Mouse (Mus musculus): ENCODE results near the gene Cask. TPM values are rescaled to one million over a fixed set of nuclear protein-coding genes. Genes with fewer than 3 reads are reported as not detected.

Cask gene
- total and polyA plus RNA-seq, 3 experiments: 9.4 to 13.3 TPM; not detected in 1

DNA sequence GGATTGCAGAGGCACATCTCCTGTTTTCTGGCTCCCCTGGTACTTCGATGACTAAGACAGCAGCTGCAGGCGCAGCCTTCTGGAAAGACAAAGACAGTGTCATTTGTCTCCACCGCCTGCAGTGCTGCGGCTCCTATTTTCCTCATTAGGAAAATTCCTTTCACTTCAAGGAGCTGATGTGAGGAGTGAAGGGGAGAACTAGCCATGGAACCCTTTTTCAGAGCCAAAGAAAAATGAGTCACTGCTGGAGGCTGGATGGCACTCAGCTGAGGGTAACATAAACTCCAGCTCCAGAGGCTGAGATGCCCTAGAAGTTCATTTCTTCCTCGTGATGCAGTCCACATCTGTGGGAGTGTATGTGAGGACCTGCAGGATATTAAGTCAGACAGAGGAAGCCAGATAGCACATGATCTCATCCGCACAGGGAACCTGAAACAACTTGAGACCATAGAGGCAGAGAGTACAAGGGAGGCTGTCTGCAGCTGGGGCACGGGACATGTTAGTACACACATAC is 348.2 kb downstream of the Cask start:
- H3K4me1 ChIP-seq (ENCODE audit: control insufficient read depth in 1 of 2, insufficient read depth in 2 of 2, low read length in 2 of 2): peaks cover 12 to 30% of the 10 kb centered on the region in 2 experiments
- no peak overlapping the region for H3K27ac ChIP-seq (ENCODE audit: control insufficient read depth, low read depth, low read length)
- no peaks in the 10 kb centered on the region for H3K79me2 ChIP-seq (ENCODE audit: control insufficient read depth, insufficient read depth, low read length, poor library complexity)
- peaks cover 0 to 11% of the 10 kb centered on the region in 2 experiments; a peak in 2 of 4 replicates for H3K36me3 ChIP-seq (ENCODE audit: control insufficient read depth in 1 of 2, insufficient read depth in 2 of 2, low read length in 2 of 2)
- no peak overlapping the region for H3K9ac ChIP-seq (ENCODE audit: control insufficient read depth, low read depth, low read length, poor library complexity, severe bottlenecking)
- no peak for DNase-seq (ENCODE audit: low read depth, low spot score)
- H3K4me3 ChIP-seq (ENCODE audit: control insufficient read depth in 1 of 2, insufficient read depth in 1 of 2, low read depth in 2 of 2, low read length in 2 of 2): no peak overlapping the region
- no peaks in the 10 kb centered on the region for H3K27me3 ChIP-seq (ENCODE audit: control insufficient read depth in 1 of 2, insufficient read depth in 2 of 2, low read length in 2 of 2)
- TF ChIP-seq GATA1 (IDR thresholded peaks at IDR 0.05; ENCODE audit: low read depth, low read length) (no peak), ZC3H11A (IDR thresholded peaks at IDR 0.05; ENCODE audit: low read depth, low read length) (no peak), ETS1 (IDR thresholded peaks at IDR 0.05; ENCODE audit: low read depth, low read length) (no peak), MYB (IDR thresholded peaks at IDR 0.05; ENCODE audit: low read depth, low read length) (no peak), E2F4 (IDR thresholded peaks at IDR 0.05; ENCODE audit: borderline replicate concordance, low read depth, low read length) (no peak)
- H3K9me3 ChIP-seq (replicated peaks; ENCODE audit: insufficient read depth, low read length): no peaks in the 10 kb centered on the region

DNA sequence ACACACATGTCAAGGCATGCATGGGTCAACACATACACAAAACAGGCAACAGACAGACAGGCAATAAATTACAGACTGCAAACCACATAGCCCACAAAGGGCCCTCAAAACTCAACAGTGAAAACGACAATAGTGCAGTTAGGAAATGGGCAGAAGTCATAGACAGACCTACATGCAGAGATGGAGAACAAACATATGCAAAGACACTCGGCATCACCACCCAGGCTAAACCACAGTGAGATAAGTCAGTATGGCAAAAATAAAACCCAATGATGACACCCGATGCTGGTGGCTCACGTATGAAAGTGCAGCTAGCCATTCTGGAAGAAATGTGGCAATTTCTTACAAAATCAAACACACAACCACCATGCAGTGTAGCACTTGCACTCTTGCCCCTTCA is 350.9 kb downstream of the Cask start:
- H3K27me3 ChIP-seq (ENCODE audit: control insufficient read depth in 1 of 2, insufficient read depth in 2 of 2, low read length in 2 of 2): no peaks in the 10 kb centered on the region
- peaks cover 29 to 39% of the 10 kb centered on the region in 2 experiments for H3K4me1 ChIP-seq (ENCODE audit: control insufficient read depth in 1 of 2, insufficient read depth in 2 of 2, low read length in 2 of 2)
- H3K4me3 ChIP-seq (ENCODE audit: control insufficient read depth in 1 of 2, insufficient read depth in 1 of 2, low read depth in 2 of 2, low read length in 2 of 2): no peak overlapping the region
- no peaks in the 10 kb centered on the region for H3K79me2 ChIP-seq (ENCODE audit: control insufficient read depth, insufficient read depth, low read length, poor library complexity)
- no peaks in the 10 kb centered on the region for H3K9me3 ChIP-seq (replicated peaks; ENCODE audit: insufficient read depth, low read length)
- peak; percentile 56 for DNase-seq (ENCODE audit: low read depth, low spot score)
- H3K9ac ChIP-seq (ENCODE audit: control insufficient read depth, low read depth, low read length, poor library complexity, severe bottlenecking): no peak overlapping the region
- H3K27ac ChIP-seq (ENCODE audit: control insufficient read depth, low read depth, low read length): no peak overlapping the region; the same call in 1 of the 2 replicates
- H3K36me3 ChIP-seq (ENCODE audit: control insufficient read depth in 1 of 2, insufficient read depth in 2 of 2, low read length in 2 of 2): peaks cover 0 to 27% of the 10 kb centered on the region in 2 experiments; a peak in 2 of 4 replicates
- peak; percentile 48; the same call in 1 of the 2 replicates for TF ChIP-seq GATA1 (IDR thresholded peaks at IDR 0.05; ENCODE audit: low read depth, low read length)
- TF ChIP-seq JUND (IDR thresholded peaks at IDR 0.05; ENCODE audit: low read depth, low read length): no peak
- 0 out of 2 replicates have a peak, but pooled peaks have one; percentile 35 for TF ChIP-seq SIN3A (IDR thresholded peaks at IDR 0.05; ENCODE audit: low read length)
- TF ChIP-seq ETS1 (IDR thresholded peaks at IDR 0.05; ENCODE audit: low read depth, low read length): peak; percentile 55
- peak; percentile 9 to 43; a peak in 1 of 4 replicates for TF ChIP-seq EP300 (IDR thresholded peaks at IDR 0.05; ENCODE audit: low read depth in 1 of 2, low read length in 2 of 2)
- no peak for TF ChIP-seq POLR2AphosphoS5 (IDR thresholded peaks at IDR 0.05; ENCODE audit: borderline replicate concordance, low read depth, low read length)

GRCm38 (mm10) chrX:13494892-13495703 is 356.1 kb downstream of the Cask start:
- H3K9me3 ChIP-seq (replicated peaks; ENCODE audit: insufficient read depth, low read length): no peaks in the 10 kb centered on the region
- peaks cover 0 to 26% of the 10 kb centered on the region in 2 experiments; a peak in 2 of 4 replicates for H3K36me3 ChIP-seq (ENCODE audit: control insufficient read depth in 1 of 2, insufficient read depth in 2 of 2, low read length in 2 of 2)
- peak; percentile 72 for DNase-seq (ENCODE audit: low read depth, low spot score)
- H3K27me3 ChIP-seq (ENCODE audit: control insufficient read depth in 1 of 2, insufficient read depth in 2 of 2, low read length in 2 of 2): no peaks in the 10 kb centered on the region
- H3K27ac ChIP-seq (ENCODE audit: control insufficient read depth, low read depth, low read length): peak overlapping the region; percentile 40
- peak overlapping the region; percentile 7 for H3K9ac ChIP-seq (ENCODE audit: control insufficient read depth, low read depth, low read length, poor library complexity, severe bottlenecking)
- no peaks in the 10 kb centered on the region for H3K79me2 ChIP-seq (ENCODE audit: control insufficient read depth, insufficient read depth, low read length, poor library complexity)
- H3K4me1 ChIP-seq (ENCODE audit: control insufficient read depth in 1 of 2, insufficient read depth in 2 of 2, low read length in 2 of 2): peaks cover 28 to 35% of the 10 kb centered on the region in 2 experiments
- no peak overlapping the region; a peak in 1 of 4 replicates for H3K4me3 ChIP-seq (ENCODE audit: control insufficient read depth in 1 of 2, insufficient read depth in 1 of 2, low read depth in 2 of 2, low read length in 2 of 2)
- TF ChIP-seq GABPA (IDR thresholded peaks at IDR 0.05; ENCODE audit: low read depth, low read length) (no peak), MYC (IDR thresholded peaks at IDR 0.05; ENCODE audit: low read depth, low read length) (no peak), SIN3A (IDR thresholded peaks at IDR 0.05; ENCODE audit: low read length) (peak; percentile 52), CTCF (IDR thresholded peaks at IDR 0.05 in 2 of 3, conservative IDR thresholded peaks at IDR 0.05 in 1 of 3; ENCODE audit: control insufficient read depth in 1 of 3, insufficient read depth in 1 of 3, low read depth in 2 of 3, low read length in 3 of 3, poor library complexity in 1 of 3, severe bottlenecking in 1 of 3) (no peak), RCOR1 (IDR thresholded peaks at IDR 0.05; ENCODE audit: low read depth, low read length) (peak; percentile 49), POLR2AphosphoS2 (IDR thresholded peaks at IDR 0.05; ENCODE audit: low read length) (no peak), MAX (IDR thresholded peaks at IDR 0.05; ENCODE audit: low read length) (no peak), TCF12 (IDR thresholded peaks at IDR 0.05; ENCODE audit: low read depth, low read length) (peak; percentile 86), MYB (IDR thresholded peaks at IDR 0.05; ENCODE audit: low read depth, low read length) (no peak), RAD21 (IDR thresholded peaks at IDR 0.05; ENCODE audit: low read depth, low read length) (no peak), SMC3 (IDR thresholded peaks at IDR 0.05; ENCODE audit: low read depth, low read length) (peak; percentile 2; the same call in 1 of the 2 replicates), NELFE (IDR thresholded peaks at IDR 0.05; ENCODE audit: low read depth, low read length) (no peak), EP300 (IDR thresholded peaks at IDR 0.05; ENCODE audit: low read depth in 1 of 2, low read length in 2 of 2) (peak; percentile 83 to 84), TBP (IDR thresholded peaks at IDR 0.05; ENCODE audit: low read depth, low read length) (no peak), ETS1 (IDR thresholded peaks at IDR 0.05; ENCODE audit: low read depth, low read length) (peak; percentile 67; the same call in 1 of the 2 replicates), ZC3H11A (IDR thresholded peaks at IDR 0.05; ENCODE audit: low read depth, low read length) (no peak), MEF2A (IDR thresholded peaks at IDR 0.05; ENCODE audit: extremely low read depth, insufficient replicate concordance, low read depth, low read length, poor library complexity, severe bottlenecking) (no peak), MAFK (IDR thresholded peaks at IDR 0.05; ENCODE audit: borderline replicate concordance, low read depth, low read length) (0 out of 2 replicates have a peak, but pooled peaks have one; percentile 28)
